Mouse (Mus musculus) liver, adult 2 months (tissue): ENCODE data around the gene Pde4d.

Experiments
- CTCF ChIP-seq: fragments of 200-500 bp; IDR thresholded peaks from 2 replicates; pipeline ENCODE4 v1.5.1; 2011; ENCODE audit warnings: low read depth, low read length, control low read depth
- POLR2A ChIP-seq: fragments of 200-500 bp; IDR thresholded peaks from 2 replicates; pipeline ENCODE4 v1.6.1; 2011; ENCODE audit warnings: low read length, control low read depth; ENCODE audit not compliant: insufficient read depth; ENCODE audit errors: extremely low read depth

DNA sequence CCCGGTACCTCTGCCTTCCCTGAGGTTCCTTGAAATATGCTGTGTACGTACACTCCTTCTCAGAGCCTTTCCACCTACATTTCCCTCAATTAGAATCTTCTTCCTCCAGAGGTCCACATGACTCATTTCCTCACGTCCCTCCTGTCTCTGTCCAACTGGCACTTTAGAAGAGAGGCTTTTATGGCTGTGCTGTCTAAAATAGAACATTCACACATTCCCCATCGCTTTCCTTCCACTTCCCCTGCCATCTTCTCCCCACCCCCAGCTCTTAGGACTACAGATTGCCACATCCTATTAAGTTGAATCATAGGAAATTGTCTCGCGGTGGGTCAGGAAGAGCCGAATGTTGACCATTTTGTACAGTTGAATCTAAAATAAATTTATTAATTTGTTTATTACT is 326.1 kb downstream of the Pde4d start:
- TF ChIP-seq CTCF (no peak), POLR2A (no peak)
